Mouse (Mus musculus) thymus, postnatal 4 days (tissue): ENCODE measurements around the gene Exoc3.

Experiments
- DNase-seq: peaks from one replicate; pipeline ENCODE4 v3.0.0; 2021

The Exoc3 gene

DNA sequence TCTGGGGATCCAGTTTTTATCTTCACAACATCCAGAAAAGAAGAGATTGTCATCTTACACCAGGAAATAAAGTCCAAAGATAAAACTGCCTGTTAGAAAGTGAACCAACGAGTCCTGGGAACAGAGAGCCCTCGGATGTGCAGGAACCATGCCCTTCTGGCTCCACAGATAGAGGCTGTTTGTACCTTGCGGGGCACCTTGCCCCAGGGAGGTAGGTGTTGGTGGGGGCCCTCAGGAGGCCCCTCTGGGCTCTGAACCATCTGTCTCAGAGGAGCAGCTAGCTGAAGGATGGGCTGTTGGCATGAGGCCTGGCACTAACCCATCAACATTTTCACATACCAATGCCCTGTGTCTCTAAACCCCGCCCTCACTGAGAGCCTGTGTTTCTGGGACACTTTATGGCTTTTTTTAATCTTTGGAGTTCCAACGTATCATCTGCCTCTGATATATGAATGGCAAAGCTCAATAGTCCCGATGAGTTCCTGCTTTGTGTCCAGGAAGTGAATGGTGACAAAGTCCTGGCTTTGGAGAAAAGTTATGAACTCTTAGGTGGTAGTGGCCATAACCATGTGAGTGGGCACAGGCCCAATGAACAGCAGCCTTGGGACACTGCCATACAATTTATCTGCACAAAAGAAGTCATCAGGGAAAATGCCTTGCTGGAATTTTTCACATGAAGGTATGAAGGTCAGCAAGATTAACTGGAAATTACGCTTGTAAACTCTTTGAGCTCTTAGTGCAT lies 69.5 kb downstream of the Exoc3 start:
- no peak for DNase-seq

DNA sequence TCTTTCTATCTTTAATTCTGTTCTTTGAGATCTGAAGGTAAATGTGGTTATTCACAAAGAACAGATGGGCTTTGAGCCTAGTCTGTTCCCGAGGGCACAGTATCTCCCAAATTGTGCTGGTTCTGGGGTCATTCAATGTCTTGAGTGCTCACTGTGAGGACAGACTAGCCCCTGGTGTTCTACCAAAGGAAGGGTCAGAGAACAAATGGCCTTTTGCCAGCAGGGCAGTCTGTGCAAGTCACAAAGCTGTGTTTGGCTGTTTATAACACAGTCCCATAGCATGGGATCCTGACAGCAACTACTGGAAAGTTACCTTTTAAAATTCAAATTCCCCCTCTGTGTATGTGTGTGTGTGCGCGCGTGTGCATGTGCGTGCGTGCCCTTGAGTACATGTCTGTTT lies 78.6 kb downstream of the Exoc3 start:
- DNase-seq, result no peak

DNA sequence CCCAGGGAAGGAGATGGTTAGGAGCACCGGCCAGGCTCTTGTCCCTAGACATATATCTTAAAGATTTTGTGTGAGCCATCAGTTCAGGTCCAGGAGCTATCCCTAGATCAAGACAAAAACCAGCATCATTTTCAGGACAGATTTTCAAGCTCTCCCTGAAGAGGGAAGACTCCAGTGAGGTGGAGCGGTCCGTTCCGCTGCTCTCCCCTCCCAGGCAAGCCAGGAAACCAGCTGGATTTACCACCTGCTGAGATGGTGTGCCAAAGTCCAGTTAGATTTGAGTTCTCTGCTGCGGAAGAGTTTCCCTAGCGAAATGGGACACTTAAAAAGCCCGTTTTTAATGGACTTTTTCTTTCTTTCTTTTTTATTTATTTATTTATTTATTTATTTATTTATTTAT lies 81.0 kb downstream of the Exoc3 start:
- no peak for DNase-seq

DNA sequence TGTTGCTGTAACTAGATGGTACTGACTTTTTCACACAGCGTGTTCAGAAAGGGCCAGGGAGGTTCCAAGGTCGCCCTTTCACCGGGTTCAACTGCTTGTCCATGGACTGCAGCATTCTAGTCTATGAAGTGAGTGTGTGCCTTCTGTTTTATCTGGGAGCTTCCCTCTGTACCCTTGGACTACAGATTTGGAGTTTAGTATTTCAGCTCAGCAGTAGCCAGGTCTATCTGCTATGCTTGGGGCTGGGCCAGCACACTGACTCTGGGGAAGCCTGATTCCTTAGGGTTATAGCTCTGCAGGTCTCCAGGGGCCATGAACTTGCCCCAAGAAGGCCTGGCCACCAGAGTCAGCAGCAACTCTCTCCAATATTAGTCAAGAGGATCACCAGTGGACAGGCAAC lies 85.9 kb downstream of the Exoc3 start:
- DNase-seq, result no peak

DNA sequence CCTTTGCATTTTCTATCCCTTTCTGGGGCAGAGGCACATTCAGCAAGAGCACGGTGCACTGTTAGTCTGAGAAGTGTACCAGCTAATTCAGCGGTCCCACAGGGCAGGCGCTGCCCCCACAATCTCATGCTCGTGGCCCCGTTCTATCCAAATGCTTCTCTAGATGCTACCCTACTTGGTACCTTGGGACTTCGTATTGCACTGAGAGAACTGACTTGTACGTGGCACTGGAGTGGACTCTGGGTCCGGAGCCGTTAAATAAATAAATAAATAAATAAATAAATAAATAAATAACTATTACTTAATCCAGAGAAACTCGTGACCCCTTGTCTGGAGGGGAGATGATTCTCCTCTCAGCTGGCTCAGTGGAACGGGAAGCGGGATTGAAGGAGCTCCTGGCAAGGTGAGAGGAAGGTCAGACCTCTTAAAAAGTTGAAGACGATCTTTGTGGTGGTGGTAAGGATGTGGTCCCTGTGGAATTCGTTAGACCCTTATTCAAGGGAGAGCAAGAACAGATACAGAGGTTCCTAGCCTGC lies 86.7 kb downstream of the Exoc3 start:
- DNase-seq, result no peak

DNA sequence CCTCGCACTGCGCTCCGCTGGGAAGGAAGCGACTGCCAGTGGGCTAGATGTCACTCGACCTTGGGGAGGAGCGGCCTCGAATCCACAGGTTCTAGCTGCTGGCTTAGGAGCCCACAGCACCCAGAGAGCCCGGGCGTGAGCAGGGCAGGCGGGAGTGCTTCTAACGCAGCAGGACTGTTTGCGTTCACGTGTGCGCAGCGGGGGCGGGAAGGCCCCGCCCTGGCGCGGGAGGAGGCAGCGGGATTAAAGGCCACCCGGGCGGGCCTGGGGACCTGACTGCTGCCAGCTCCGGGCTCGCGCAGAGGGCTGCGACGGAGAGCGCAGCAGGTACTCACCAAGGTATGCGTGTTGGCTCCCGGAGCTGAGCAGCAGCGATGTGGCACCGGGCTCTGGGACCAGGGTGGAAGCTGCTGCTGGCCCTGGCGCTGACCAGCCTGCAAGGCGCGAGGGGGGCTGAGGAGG lies 87.4 kb downstream of the Exoc3 start, which contains the start of gene Slc9a3:
Slc9a3 (plus strand) TSS at position 317 of the 462 bp plus-strand sequence.
- DNase-seq, result peak; percentile 10
